Mouse (Mus musculus) small intestine, adult 2 months (tissue): ENCODE measurements around the gene Pfdn2. TPM values are rescaled to one million over a fixed set of nuclear protein-coding genes. Genes with fewer than 3 reads are reported as not detected.
A peak's percentile ranks its signal among the peaks of the same experiment; 100 is the strongest.
"Not testable (repeated sequence)": the region's sequence is repeated elsewhere in the genome, so short reads cannot be mapped to it uniquely, and the experiment has no call there.

ENCODE experiments used
- H3K27ac ChIP-seq: fragments of 200-500 bp; 2 replicates; pipeline ENCODE4 v1.5.1; 2012; ENCODE audit warnings: low read depth, low read length, control low read depth, inconsistent platforms; ENCODE audit not compliant: insufficient read depth
- H3K27me3 ChIP-seq: fragments of 200-500 bp; 2 replicates; pipeline ENCODE4 v1.6.1; 2012; ENCODE audit warnings: mild to moderate bottlenecking, moderate library complexity, low read length, inconsistent platforms; ENCODE audit not compliant: control insufficient read depth, insufficient read depth
- H3K36me3 ChIP-seq: fragments of 200-500 bp; 2 replicates; pipeline ENCODE4 v1.6.1; 2012; ENCODE audit warnings: mild to moderate bottlenecking, low read length, control low read depth, inconsistent platforms; ENCODE audit not compliant: control insufficient read depth, insufficient read depth
- H3K4me1 ChIP-seq: fragments of 200-500 bp; 2 replicates; pipeline ENCODE4 v1.6.1; 2012; ENCODE audit warnings: low read length, inconsistent platforms, mixed read lengths; ENCODE audit not compliant: control insufficient read depth, insufficient read depth, insufficient read length
- H3K4me3 ChIP-seq: fragments of 200-500 bp; 2 replicates; pipeline ENCODE4 v1.5.1; 2012; ENCODE audit warnings: low read depth, mild to moderate bottlenecking, control low read depth, inconsistent platforms, low read length, moderate library complexity
- CTCF ChIP-seq: fragments of 200-500 bp; IDR thresholded peaks from 2 replicates; pipeline ENCODE4 v1.5.1; 2012; ENCODE audit warnings: low read depth, mild to moderate bottlenecking, control low read depth, inconsistent platforms, low read length, moderate library complexity, mixed read lengths; ENCODE audit not compliant: insufficient replicate concordance, insufficient read length; ENCODE audit errors: extremely low read depth
- POLR2A ChIP-seq: fragments of 200-500 bp; IDR thresholded peaks from 2 replicates; pipeline ENCODE4 v1.6.1; 2012; ENCODE audit warnings: low read depth, mild to moderate bottlenecking, control low read depth, inconsistent platforms, low read length, moderate library complexity
- WGBS: fragments of 180-500 bp; shearing (Covaris S2); methylation state at CpG from one replicate; pipeline ENCODE4 v1.1.7; 2018; 5-methylcytosine and 5-hydroxymethylcytosine counted together
- polyA plus RNA-seq: library from polyadenylated mRNA; depleted of rRNA; stranded (reverse); fragments of >200 nt; gene quantifications from 2 replicates; pipeline ENCODE4 v1.2.3, GENCODE M21; 2012

Pfdn2 gene
- polyA plus RNA-seq, 1 experiment, result 7.5 TPM

GRCm38 (mm10) chr1:171322012-171322411 is 23.5 kb upstream of the Pfdn2 start:
- Histone ChIP-seq H3K4me3 (no peak overlapping the region), H3K36me3 (no peaks in the 10 kb centered on the region), H3K4me1 (peaks cover 7% of the 10 kb centered on the region; the same call in 1 of the 2 replicates), H3K27me3 (no peaks in the 10 kb centered on the region), H3K27ac (no peak overlapping the region)
- 67% methylated on average over 1 of the region's 1 CpGs for WGBS
- TF ChIP-seq CTCF (no peak), POLR2A (no peak)

- H3K36me3 ChIP-seq, result no peaks in the 10 kb centered on the region
- no peaks in the 10 kb centered on the region for H3K27me3 ChIP-seq
- WGBS, result 66% methylated on average over 2 of the region's 2 CpGs
- H3K4me1 ChIP-seq, result peaks cover 11% of the 10 kb centered on the region; the same call in 1 of the 2 replicates
- no peak overlapping the region for H3K4me3 ChIP-seq
- H3K27ac ChIP-seq, result no peak overlapping the region
- TF ChIP-seq POLR2A, result no peak
- no peak for TF ChIP-seq CTCF
These were observed 19.9 kb upstream of the Pfdn2 start for GRCm38 (mm10) chr1:171325571-171325970.

GRCm38 (mm10) chr1:171326588-171326987 is 18.9 kb upstream of the Pfdn2 start:
- 65% methylated on average over 4 of the region's 4 CpGs for WGBS
- not testable (repeated sequence) for H3K27me3 ChIP-seq, H3K4me3 ChIP-seq, H3K27ac ChIP-seq, H3K36me3 ChIP-seq
- H3K4me1 ChIP-seq, result peaks cover 13% of the 10 kb centered on the region; the same call in 1 of the 2 replicates

GRCm38 (mm10) chr1:171328244-171328643 is 17.2 kb upstream of the Pfdn2 start:
- Histone ChIP-seq H3K4me3 (peak overlapping the region; percentile 92), H3K36me3 (no peaks in the 10 kb centered on the region), H3K4me1 (peaks cover 9% of the 10 kb centered on the region; the same call in 1 of the 2 replicates), H3K27ac (peak overlapping the region; percentile 99), H3K27me3 (no peaks in the 10 kb centered on the region)
- 15% methylated on average over 9 of the region's 9 CpGs for WGBS
- TF ChIP-seq POLR2A (no peak), CTCF (no peak)

- Histone ChIP-seq H3K4me3 (peak within 1 kb of the TSS; percentile 92), H3K4me1 (peaks cover 9% of the 10 kb centered on the region; the same call in 1 of the 2 replicates), H3K27ac (peak within 1 kb of the TSS; percentile 99), H3K27me3 (no peaks in the 10 kb centered on the region), H3K36me3 (no peaks in the 10 kb centered on the region)
- under 1% methylated on average over 48 of the region's 48 CpGs for WGBS
- TF ChIP-seq POLR2A (peak; percentile 23), CTCF (no peak)
These were observed 16.5 kb upstream of the Pfdn2 start, which contains the start of gene Dedd for GRCm38 (mm10) chr1:171328839-171329432. TSS of gene Dedd (plus strand) at chr1:171329145.

- 1% methylated on average over 59 of the region's 61 CpGs for WGBS
These were observed 15.8 kb upstream of the Pfdn2 start for GRCm38 (mm10) chr1:171329433-171330215.

GRCm38 (mm10) chr1:171330216-171330560 is 15.3 kb upstream of the Pfdn2 start:
- Histone ChIP-seq H3K27me3 (no peaks in the 10 kb centered on the region), H3K4me3 (peak overlapping the region; percentile 92), H3K36me3 (no peaks in the 10 kb centered on the region; the same call in 1 of the 2 replicates), H3K27ac (peak overlapping the region; percentile 61; the same call in 1 of the 2 replicates), H3K4me1 (peaks cover 9% of the 10 kb centered on the region; the same call in 1 of the 2 replicates)
- WGBS, result 2% methylated on average over 4 of the region's 4 CpGs
- no peak for TF ChIP-seq POLR2A
- no peak for TF ChIP-seq CTCF

More at GRCm38 (mm10) chr1:171329433-171330215, 15.8 kb upstream of the Pfdn2 start:
- H3K36me3 ChIP-seq, result no peaks in the 10 kb centered on the region; the same call in 1 of the 2 replicates
- H3K27ac ChIP-seq, result peak overlapping the region; percentile 61; the same call in 1 of the 2 replicates
- TF ChIP-seq CTCF, result no peak
- TF ChIP-seq POLR2A, result no peak
- peak overlapping the region; percentile 92 for H3K4me3 ChIP-seq
- peaks cover 9% of the 10 kb centered on the region; the same call in 1 of the 2 replicates for H3K4me1 ChIP-seq
- H3K27me3 ChIP-seq, result no peaks in the 10 kb centered on the region
